In the genomic region with DNA sequence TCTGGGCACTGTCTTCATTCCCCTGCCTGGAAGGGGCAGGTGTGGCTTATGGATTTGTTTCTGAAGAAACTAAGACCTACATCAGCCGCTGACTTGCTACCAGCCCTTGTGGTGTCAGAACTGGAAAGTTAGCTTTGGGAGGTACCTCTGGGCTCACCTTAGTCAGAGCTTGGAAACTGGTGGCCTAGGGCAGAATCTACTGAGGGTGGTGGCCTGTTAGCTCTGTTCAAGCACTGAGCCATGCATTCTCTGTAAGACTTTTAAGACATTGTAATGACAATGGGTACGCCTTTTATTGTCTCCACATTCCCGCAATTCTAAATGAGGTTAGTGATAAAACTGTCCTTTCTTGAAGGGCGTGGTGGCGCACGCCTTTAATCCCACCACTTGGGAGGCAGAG, we compare ENCODE assay signal across 15 mouse cellular contexts.
A peak's percentile ranks its signal among the peaks of the same experiment; 100 is the strongest.
DNase-seq lines count a peak whose midpoint lies in the region.
"Had no signal": no experiment of that assay in that cellular context is flagged by ENCODE, and none has a peak within 500 bp of the region (broad histone marks: within the 10 kb centered on the region; RNA-seq: fewer than 3 reads in every experiment).

No protein-coding gene starts in this region.

- DNase-seq in cerebellum, adult 9-11 months = peak; percentile 5
- DNase-seq in cerebellum, postnatal 10 days = no peak
- DNase-seq in ES-CJ7 (ENCODE audit: low read depth, low spot score) (peak; percentile 96), WW6 (ENCODE audit: low read depth, low spot score) (peak; percentile 85)
- DNase-seq in left cerebral cortex, adult 9 months (ENCODE audit: low spot score in 2 of 2) = no peak
- no peak for DNase-seq in urinary bladder, postnatal 4 days (ENCODE audit: low spot score in 2 of 2)
- DNase-seq: adrenal gland, adult 8-10 months; adrenal gland, postnatal 25 days; cerebellum, postnatal 36 days; gastrocnemius, postnatal 10 days; gastrocnemius, postnatal 36 days; heart, adult 2 months; heart, postnatal 14 days; heart, postnatal 4 days; kidney, adult 2 months had no signal

Comparison
In these comparisons a context has a peak if more than half of its experiments do, and no peak if none do; other contexts are left out.
1. DNase-seq: peak in cerebellum, adult 9-11 months (single experiment), ES-CJ7 (single experiment) and WW6 (single experiment); none in cerebellum, postnatal 10 days (0 of 2), left cerebral cortex, adult 9 months (0 of 2) and urinary bladder, postnatal 4 days (0 of 2).